Mouse (Mus musculus) cerebellum, adult 9-11 months (tissue): ENCODE measurements around the gene Vmn2r5.
"Not testable (repeated sequence)": the region's sequence is repeated elsewhere in the genome, so short reads cannot be mapped to it uniquely, and the experiment has no call there.

Experiments used
- DNase-seq: peaks from one replicate; pipeline ENCODE4 v3.0.0; 2022

The Vmn2r5 gene

DNA sequence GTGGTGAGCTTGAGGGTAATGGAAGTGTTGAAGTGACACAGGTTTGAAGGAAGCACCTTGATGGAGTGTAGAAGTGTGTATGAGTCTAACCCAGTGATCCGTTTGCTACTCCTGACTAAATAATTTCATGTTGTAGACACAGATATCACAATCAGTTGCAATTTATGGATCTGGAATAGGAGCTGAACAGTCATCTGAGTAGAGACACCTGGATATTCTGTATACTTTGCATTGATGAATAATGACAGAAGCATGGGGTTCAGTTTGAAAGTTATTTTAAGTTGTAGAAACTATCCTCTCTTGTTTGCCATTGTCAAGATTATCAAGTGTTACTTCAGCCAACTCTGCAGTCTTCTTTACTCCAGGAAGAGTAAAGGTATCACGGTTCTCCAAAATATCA, at the start of gene Vmn2r5:
Gene Vmn2r5, minus strand, starts transcription at position 101 of the 400 bp plus-strand sequence.
- DNase-seq: not testable (repeated sequence)

DNA sequence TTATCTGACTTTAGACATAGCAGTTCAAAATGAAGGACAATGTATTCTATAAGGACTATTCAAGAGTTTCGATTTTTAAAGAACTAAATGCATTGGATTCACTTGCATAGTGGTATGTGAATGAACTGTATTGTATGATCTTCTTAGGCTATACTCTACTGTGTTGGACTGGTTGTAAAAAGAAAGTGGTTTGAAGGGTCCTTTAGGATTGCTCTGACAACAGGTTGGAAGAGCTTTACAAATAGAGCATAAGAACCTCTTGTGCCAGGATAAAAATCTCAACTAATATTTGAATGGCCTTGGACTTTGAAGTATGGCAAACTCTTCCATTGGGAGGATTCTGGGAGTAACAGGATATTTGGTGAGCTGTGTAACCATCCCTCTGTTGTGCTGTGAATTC, 13.9 kb upstream of the Vmn2r5 start:
- not testable (repeated sequence) for DNase-seq
